Mouse (Mus musculus) ES-Bruce4 (cell line): ENCODE measurements at regions not wholly inside any gene's neighbourhood (a gene's known extent, or its start where the extent isn't known, plus 50 kb on each side); places are given as distances from the start of the nearest gene placed in this dataset.

ENCODE experiments used
- H3K27ac ChIP-seq: 2 replicates; pipeline ENCODE4 v1.5.1; 2012; ENCODE audit warnings: low read length, inconsistent platforms; ENCODE audit not compliant: insufficient read depth
- H3K27me3 ChIP-seq: 2 replicates; pipeline ENCODE4 v1.6.1; 2012; ENCODE audit warnings: mild to moderate bottlenecking, low read length, inconsistent platforms; ENCODE audit not compliant: control insufficient read depth, poor library complexity, insufficient read depth, severe bottlenecking
- H3K36me3 ChIP-seq: 2 replicates; pipeline ENCODE4 v1.6.1; 2012; ENCODE audit warnings: inconsistent platforms, mild to moderate bottlenecking, low read length, moderate library complexity; ENCODE audit not compliant: control insufficient read depth, poor library complexity, insufficient read depth, severe bottlenecking
- H3K4me1 ChIP-seq: one replicate; pipeline ENCODE4 v1.8.1; 2011; ENCODE audit warnings: low read length; ENCODE audit not compliant: control insufficient read depth, insufficient read depth
- H3K4me3 ChIP-seq: 2 replicates; pipeline ENCODE4 v1.5.1; 2011; ENCODE audit warnings: low read depth, mild to moderate bottlenecking, low read length
- H3K9ac ChIP-seq: 2 replicates; pipeline ENCODE4 v1.6.1; 2012; ENCODE audit warnings: low read depth, mild to moderate bottlenecking, inconsistent platforms; ENCODE audit not compliant: poor library complexity, severe bottlenecking
- H3K9me3 ChIP-seq: replicated peaks from 2 replicates; pipeline ENCODE4 v1.6.1; 2012; ENCODE audit warnings: mild to moderate bottlenecking, low read length, inconsistent platforms; ENCODE audit not compliant: control insufficient read depth, poor library complexity, insufficient read depth, severe bottlenecking
- CTCF ChIP-seq: IDR thresholded peaks from one replicate; pipeline ENCODE4 v1.8.1; 2011; ENCODE audit warnings: low read depth, low read length
- EP300 ChIP-seq: IDR thresholded peaks from 2 replicates; pipeline ENCODE4 v1.6.1; 2011; ENCODE audit warnings: low read depth, low read length; ENCODE audit not compliant: insufficient read depth
- POLR2A ChIP-seq: IDR thresholded peaks from one replicate; pipeline ENCODE4 v1.8.1; 2011; ENCODE audit warnings: low read length; ENCODE audit not compliant: insufficient read depth

DNA sequence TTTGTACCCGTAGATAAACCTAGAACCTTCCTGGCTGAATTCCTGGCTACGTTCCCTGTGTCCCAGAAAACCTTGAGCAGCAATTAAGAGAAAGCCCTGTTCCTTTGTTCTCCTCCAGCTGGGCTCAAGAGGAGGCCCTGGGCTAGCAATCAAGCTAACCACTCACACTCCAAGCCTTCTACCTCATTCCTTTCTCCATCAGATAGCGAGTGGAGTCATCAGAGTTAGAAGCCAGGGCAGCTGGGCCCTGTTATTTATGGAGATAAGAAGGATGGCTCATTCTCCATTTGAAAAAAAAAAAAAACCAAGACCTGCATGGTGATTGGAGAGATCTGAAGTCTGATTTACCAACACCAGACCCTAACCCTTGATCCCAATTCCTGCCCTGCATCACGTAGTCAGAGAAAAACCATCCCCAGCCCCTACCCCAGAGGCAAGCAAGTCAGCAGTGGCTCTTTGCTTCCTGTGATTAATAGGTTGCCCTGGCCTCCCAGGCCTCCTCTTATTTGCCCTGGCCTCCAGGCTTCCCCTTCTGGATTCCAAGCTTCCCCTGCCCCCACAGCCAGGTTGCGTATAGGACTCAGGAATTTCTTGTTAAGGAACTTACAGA, 181.3 kb upstream of the Bcor start:
- H3K27me3 ChIP-seq = no peaks in the 10 kb centered on the region
- H3K27ac ChIP-seq = no peak overlapping the region
- no peaks in the 10 kb centered on the region for H3K36me3 ChIP-seq
- H3K4me3 ChIP-seq = no peak overlapping the region
- no peaks in the 10 kb centered on the region for H3K4me1 ChIP-seq
- H3K9me3 ChIP-seq = no peaks in the 10 kb centered on the region
- TF ChIP-seq CTCF (no peak), POLR2A (no peak)
- H3K9ac ChIP-seq = no peak overlapping the region

DNA sequence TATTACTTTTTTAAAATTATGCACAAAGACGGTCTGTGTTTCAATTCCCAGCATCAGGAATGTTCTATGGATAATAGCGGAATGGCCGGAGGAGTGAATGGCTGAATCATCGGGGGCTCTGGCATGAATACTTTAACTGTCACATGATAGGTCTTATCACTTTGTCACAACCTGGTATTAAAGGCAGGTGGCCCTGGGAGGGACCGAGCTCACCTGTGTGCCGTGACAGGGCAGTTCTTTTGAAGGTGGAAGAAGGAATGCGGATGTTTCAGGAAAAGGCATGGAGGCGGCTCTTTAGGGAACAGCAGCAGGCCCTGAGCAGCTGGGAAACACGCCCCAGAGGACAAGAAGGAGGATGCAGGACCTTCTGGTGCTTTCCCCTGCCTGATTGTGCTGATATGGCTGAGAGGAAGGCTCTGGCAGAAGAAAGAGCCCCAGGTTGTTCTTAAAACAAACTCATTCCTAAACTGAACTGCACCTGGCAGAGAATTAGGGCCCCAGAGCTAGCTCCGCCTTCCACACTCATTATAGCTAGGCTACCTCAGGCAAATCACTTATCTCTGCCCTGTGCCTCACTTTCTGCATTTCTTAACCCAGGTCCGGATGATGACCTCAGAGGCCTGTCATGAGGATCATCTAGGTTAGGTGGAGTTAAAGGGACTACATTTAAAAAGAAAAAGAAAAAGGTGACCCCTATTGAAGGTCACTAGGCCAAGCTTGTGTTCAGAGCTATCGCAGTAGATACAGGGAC, 184.8 kb upstream of the Bcor start:
- H3K9me3 ChIP-seq = no peaks in the 10 kb centered on the region
- peaks cover 2% of the 10 kb centered on the region for H3K4me1 ChIP-seq
- no peaks in the 10 kb centered on the region for H3K27me3 ChIP-seq
- TF ChIP-seq POLR2A (no peak), EP300 (no peak), CTCF (no peak)
- no peaks in the 10 kb centered on the region for H3K36me3 ChIP-seq
- peak overlapping the region; percentile 51; the same call in 1 of the 2 replicates for H3K27ac ChIP-seq
- H3K9ac ChIP-seq = no peak overlapping the region
- no peak overlapping the region for H3K4me3 ChIP-seq

DNA sequence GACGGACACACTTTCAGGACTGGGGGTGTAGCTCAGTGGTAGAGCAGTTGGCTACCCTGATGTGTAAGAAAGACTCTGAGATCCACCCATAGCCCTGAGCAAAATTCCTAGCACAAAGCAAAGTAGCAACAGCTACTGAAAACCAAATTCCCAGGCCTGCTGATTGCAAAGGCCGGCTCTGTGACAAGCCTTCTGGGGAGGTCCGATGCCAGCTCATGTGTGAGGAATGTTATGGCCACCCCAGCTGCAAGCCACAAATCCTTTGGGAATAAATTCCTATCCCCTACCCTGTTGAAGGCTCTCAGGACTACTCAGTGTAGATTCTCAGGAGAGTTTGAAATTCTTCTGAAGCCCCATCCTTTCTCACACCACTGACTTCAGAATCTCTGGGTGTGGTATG, 186.7 kb upstream of the Bcor start:
- H3K4me3 ChIP-seq = no peak overlapping the region
- H3K9ac ChIP-seq = no peak overlapping the region
- no peaks in the 10 kb centered on the region for H3K9me3 ChIP-seq
- H3K27me3 ChIP-seq = no peaks in the 10 kb centered on the region
- peaks cover 2% of the 10 kb centered on the region for H3K4me1 ChIP-seq
- no peak for TF ChIP-seq CTCF
- TF ChIP-seq EP300 = peak; percentile 69; the same call in 1 of the 2 replicates
- H3K27ac ChIP-seq = no peak overlapping the region
- no peaks in the 10 kb centered on the region for H3K36me3 ChIP-seq

DNA sequence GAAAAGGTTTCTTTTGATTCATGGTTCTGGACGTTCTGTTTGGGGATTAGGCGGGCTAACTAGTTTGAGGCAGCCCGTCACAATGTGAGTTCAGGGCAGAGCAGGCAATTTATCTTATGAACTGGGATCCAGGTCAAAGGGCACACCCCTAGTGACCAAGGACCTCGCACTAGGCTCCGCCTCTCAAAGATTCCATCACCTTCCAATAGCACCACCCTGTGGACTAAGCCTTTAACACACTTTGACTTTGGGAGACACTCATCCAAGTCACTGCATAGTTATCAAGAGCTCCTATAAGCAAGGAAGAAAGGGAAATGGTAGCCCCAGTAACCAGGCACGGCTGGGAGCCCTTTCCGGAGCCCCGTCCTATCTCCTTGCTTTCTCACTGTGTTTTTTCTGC, 188.0 kb upstream of the Bcor start:
- peak; percentile 27 for TF ChIP-seq CTCF
- no peak for TF ChIP-seq POLR2A
- no peak for TF ChIP-seq EP300
- Histone ChIP-seq H3K9me3 (no peaks in the 10 kb centered on the region), H3K4me1 (peaks cover 2% of the 10 kb centered on the region), H3K27me3 (no peaks in the 10 kb centered on the region), H3K27ac (no peak overlapping the region), H3K9ac (no peak overlapping the region), H3K4me3 (no peak overlapping the region), H3K36me3 (no peaks in the 10 kb centered on the region)

DNA sequence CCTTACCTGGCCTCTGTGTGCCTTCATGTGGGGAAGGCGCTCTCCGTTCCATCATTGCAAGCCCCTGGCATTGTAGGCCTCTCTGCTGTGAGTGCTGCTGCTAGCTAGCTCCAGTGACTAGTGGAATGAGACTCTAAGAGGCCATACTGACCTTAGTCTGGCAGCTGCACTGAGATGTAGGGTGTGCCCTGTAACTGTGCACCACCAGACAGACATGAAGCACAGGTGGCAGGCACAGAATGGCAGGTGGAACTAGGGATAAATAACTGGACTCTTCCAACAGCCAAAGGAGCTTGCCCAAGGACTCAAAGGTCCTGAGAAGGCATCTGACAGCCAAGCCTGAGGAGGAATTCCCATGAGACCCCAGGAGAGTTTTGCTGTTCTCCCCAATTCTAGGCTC, 194.7 kb upstream of the Bcor start:
- Histone ChIP-seq H3K27me3 (no peaks in the 10 kb centered on the region), H3K27ac (no peak overlapping the region), H3K4me1 (no peaks in the 10 kb centered on the region), H3K4me3 (no peak overlapping the region), H3K9me3 (no peaks in the 10 kb centered on the region), H3K36me3 (no peaks in the 10 kb centered on the region), H3K9ac (no peak overlapping the region)
- no peak for TF ChIP-seq CTCF

DNA sequence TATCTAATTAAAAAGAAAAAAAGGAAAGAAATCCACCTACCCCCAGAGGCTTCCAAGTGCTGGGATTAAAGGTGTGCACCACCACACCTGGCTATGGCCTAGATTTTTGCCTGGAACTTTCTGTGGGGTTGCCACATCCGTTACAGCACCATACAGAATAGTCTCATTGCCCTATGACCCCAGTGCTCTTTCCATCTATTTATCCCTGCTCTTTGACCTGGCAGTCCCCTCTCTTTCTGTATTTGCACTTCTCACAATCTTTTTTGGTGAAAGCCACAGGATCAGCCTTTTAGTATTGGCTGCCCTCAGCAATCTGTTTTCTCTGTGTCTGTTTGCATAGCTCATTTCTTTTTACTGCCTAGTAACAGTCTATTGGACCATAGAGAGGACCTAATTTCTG, 197.9 kb upstream of the Bcor start:
- Histone ChIP-seq H3K27me3 (no peaks in the 10 kb centered on the region), H3K36me3 (no peaks in the 10 kb centered on the region), H3K4me1 (no peaks in the 10 kb centered on the region), H3K4me3 (no peak overlapping the region), H3K9me3 (no peaks in the 10 kb centered on the region), H3K27ac (no peak overlapping the region), H3K9ac (no peak overlapping the region)
- TF ChIP-seq EP300 = no peak
